Mouse (Mus musculus) telencephalon, adult 2 months (tissue): ENCODE results near the gene Clrn3.

Source experiments
- DNase-seq: peaks from one replicate; pipeline ENCODE4 v3.0.0-alpha.2; 2011; ENCODE audit warnings: low read depth, low spot score

The Clrn3 gene

GRCm38 (mm10) chr7:135487423-135487822 is 41.0 kb downstream of the Clrn3 start:
- no peak for DNase-seq

- no peak for DNase-seq
These were observed 41.6 kb downstream of the Clrn3 start for GRCm38 (mm10) chr7:135486645-135487382.

DNA sequence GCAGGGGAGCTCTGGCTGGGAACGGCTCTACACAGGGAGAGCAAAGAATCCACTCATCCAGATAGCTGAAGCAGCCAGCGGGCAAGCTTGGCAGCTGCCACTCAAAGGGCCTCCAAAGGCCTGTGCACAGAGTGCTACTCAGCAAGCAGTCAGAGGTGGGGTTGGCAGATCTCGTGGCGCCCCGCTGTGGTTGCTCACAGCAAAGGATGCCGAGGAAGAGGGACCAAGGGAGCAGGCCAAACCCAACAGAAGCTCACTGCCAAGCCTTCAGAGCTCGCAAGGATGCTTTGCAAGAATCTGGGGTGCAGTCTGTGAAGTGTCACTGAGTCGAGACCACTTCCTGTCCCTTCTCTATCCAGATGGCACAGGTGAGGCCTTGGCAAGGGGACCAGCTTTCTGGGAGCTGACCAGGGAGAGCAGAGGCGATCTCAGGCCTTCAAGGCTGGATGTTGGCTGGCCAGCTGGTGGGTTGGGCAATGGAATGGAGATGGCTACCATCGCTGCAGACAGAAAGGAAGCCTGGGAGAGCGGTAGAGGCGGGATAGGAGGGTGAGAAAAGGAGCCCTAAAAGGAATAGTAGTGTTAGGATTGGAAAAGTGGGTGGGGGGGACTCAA is 42.6 kb downstream of the Clrn3 start:
- DNase-seq: peak; percentile 55

GRCm38 (mm10) chr7:135485116-135485795 is 43.2 kb downstream of the Clrn3 start:
- DNase-seq: no peak

DNA sequence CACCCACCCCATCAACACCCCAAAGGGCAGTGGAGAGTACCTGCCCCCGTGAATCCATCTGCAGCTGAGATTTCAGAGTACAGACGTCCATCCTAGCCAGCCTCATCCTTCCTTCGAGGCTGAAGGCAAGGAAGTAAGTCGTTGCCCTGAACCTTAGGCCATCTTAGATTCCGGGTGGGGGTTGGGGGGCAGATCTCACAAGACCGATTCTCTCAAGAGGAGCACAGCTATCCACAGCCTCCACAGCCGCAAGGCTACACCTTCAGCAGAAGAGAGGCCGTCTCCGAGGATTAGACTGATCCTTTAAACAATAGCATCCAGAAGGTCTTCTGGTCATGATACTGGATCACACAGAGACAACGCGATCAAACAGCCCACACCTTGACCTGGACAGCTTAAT is 44.1 kb downstream of the Clrn3 start:
- DNase-seq: no peak

DNA sequence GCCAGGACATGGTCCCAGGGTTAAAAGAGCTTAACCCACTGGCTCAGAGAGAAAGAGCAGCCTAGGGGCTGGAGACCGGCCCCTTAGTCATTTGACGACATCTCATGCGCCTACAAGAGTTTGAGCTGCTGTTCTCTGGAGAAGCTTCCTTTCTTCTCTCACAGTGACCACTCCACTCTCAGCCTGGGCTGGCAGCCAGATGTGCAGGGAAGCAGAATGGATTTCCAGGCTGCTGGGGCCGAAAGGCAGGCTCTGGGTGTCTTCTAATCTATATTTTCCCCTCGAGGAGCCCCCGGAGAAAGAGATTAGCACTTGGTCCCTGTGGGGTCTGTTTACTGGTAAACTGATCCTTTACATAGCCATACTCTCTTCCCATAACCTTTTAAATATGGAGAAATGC is 44.7 kb downstream of the Clrn3 start:
- no peak for DNase-seq

DNA sequence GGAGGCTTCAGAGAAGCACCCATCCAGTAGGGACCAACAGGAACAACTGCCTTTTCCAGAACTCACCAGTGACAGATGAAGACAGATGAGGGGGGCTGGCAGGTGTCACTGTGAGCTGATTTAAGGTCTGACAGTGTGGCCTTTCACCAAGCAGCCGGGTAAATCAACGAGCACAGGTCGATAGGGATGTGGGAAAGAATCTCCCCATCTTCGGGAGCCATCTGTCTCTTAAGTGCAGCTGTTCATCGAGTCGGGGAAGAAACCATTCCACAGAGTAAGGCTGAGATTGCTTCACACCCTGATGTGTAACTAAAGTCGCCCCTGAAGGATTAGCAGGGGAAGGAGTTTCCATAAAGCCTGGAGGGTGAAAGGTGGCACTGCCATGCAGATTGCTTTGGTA is 47.3 kb downstream of the Clrn3 start:
- no peak for DNase-seq

GRCm38 (mm10) chr7:135479912-135480311 is 48.5 kb downstream of the Clrn3 start:
- DNase-seq: no peak

- no peak for DNase-seq
These were observed 49.1 kb downstream of the Clrn3 start for GRCm38 (mm10) chr7:135479322-135479880.

DNA sequence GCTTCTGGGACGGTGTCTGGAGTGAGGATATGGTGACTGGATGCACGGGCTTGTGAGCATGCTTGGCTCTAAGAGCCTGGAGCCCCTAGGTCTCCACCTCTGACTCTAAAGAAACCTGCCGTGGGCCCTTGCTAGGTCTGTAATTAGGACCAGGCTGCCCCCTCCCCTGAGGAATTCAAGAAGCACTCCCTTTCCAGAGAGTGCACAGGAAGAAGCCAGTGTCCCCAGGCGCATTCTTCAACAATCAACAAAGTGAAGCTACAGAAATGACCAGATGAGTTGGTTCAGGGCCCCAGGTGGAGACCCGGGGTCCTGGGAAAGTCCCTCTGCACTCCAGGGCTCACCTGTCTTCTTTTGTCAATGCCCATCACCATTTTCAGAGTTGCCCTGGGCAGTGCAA is 51.2 kb downstream of the Clrn3 start:
- no peak for DNase-seq

DNA sequence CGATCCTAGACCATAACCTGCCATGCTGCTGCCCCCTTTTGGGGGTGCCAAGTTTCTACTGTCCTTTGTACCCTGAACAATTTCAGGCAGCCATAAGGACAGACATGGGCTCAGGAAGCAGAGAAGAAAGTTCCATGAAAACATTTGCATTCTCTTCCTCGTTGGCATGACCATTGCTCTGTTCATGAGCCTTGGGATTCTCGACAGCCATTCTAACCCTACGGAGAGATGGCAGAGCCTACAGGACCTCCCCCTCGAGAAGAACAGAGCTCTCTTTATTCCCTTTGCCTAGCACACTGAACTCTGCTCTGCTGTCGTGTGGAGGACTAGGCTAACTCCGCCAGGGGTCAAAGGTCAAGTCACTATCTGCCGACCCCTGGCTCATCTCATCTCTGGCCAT is 52.5 kb downstream of the Clrn3 start:
- DNase-seq: no peak

GRCm38 (mm10) chr7:135470319-135470718 is 58.1 kb downstream of the Clrn3 start:
- peak; percentile 13 for DNase-seq

DNA sequence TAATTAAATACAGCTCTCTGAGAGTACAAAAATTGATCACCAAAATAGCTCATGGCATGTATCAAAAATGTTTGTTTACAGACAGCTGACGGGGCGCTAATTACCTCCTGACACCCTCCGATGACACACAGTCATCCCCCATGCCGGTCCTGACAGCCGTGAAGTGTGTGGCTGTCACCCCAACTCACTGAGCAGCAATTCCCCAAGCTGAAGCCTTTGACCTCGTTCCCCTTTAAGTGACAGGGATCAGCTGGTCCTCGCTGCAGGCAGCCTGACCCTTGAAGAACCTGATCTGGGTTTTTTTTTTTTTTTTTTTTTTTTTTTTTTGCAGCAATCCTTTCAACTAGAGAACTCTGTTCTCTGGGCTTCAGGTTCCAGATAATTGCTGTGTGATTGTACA is 59.8 kb downstream of the Clrn3 start:
- no peak for DNase-seq

GRCm38 (mm10) chr7:135465293-135465692 is 63.2 kb downstream of the Clrn3 start:
- peak; percentile 50 for DNase-seq

DNA sequence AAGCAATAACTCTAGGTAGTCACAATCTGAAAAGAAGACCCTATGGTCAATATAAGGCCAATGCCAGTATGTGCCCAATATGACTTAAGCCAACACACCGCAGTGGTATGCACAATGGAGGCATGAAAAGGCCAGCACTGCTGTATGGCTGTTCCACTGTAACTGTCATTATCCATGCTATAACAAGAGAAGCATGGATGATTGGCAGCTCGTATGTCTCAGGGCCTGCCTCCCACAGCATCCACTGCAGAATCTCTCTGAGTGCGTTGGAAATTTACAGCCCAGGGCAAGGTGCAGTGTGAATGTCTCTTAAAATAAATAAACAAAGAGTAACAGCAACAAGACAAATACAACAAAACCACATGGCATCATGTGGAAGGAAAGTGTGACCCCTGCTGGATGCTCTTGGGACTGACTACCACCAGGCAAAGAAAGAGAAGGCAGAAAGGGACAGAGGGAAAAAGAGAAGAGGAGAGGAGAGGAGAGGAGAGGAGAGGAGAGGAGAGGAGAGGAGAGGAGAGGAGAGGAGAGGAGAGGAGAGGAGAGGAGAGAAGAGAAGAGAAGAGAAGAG is 63.7 kb downstream of the Clrn3 start:
- DNase-seq: peak; percentile 24
